Mouse (Mus musculus) thymus, adult 2 months (tissue): ENCODE data around the gene Fes. TPM values are rescaled to one million over a fixed set of nuclear protein-coding genes. Genes with fewer than 3 reads are reported as not detected.

Source experiments
- DNase-seq: peaks from one replicate; pipeline ENCODE4 v3.0.0; 2021
- H3K27ac ChIP-seq: fragments of 200-500 bp; 2 replicates; pipeline ENCODE4 v1.5.1; 2012; ENCODE audit warnings: low read length, control low read depth; ENCODE audit not compliant: control insufficient read depth, insufficient read depth
- H3K27me3 ChIP-seq: fragments of 200-500 bp; 2 replicates; pipeline ENCODE4 v1.6.1; 2012; ENCODE audit warnings: mild to moderate bottlenecking, low read length, moderate library complexity, mixed read lengths; ENCODE audit not compliant: control insufficient read depth, insufficient read depth
- H3K36me3 ChIP-seq: fragments of 200-500 bp; 2 replicates; pipeline ENCODE4 v1.6.1; 2012; ENCODE audit warnings: mild to moderate bottlenecking, low read length, moderate library complexity; ENCODE audit not compliant: control insufficient read depth, insufficient read depth
- H3K4me1 ChIP-seq: fragments of 200-500 bp; replicated peaks from 2 replicates; pipeline ENCODE4 v1.6.1; 2012; ENCODE audit warnings: low read length; ENCODE audit not compliant: control insufficient read depth, insufficient read depth
- H3K4me3 ChIP-seq: fragments of 200-500 bp; 2 replicates; pipeline ENCODE4 v1.5.1; 2012; ENCODE audit warnings: mild to moderate bottlenecking, low read length, control low read depth, moderate library complexity; ENCODE audit not compliant: control insufficient read depth, insufficient read depth
- CTCF ChIP-seq: fragments of 200-500 bp; IDR thresholded peaks from 2 replicates; pipeline ENCODE4 v1.5.1; 2012; ENCODE audit warnings: mild to moderate bottlenecking, control low read depth, low read length, moderate library complexity, borderline replicate concordance; ENCODE audit not compliant: control insufficient read depth, poor library complexity, insufficient read depth; ENCODE audit errors: extremely low read depth
- POLR2A ChIP-seq: fragments of 200-500 bp; IDR thresholded peaks from 2 replicates; pipeline ENCODE4 v1.6.1; 2012; ENCODE audit warnings: mild to moderate bottlenecking, low read length, control low read depth, moderate library complexity; ENCODE audit not compliant: control insufficient read depth, poor library complexity, insufficient read depth; ENCODE audit errors: extremely low read depth
- WGBS: fragments of 180-500 bp; shearing (Covaris S2); methylation state at CpG from one replicate; pipeline ENCODE4 v1.1.7; 2018; 5-methylcytosine and 5-hydroxymethylcytosine counted together
- polyA plus RNA-seq: library from polyadenylated mRNA; depleted of rRNA; stranded (reverse); fragments of >200 nt; gene quantifications from 2 replicates; pipeline ENCODE4 v1.2.3, GENCODE M21; 2012

Gene Fes
- polyA plus RNA-seq, 1 experiment: 27.3 TPM

- Histone ChIP-seq H3K27me3 (no peaks in the 10 kb centered on the region), H3K36me3 (no peaks in the 10 kb centered on the region), H3K27ac (no peak overlapping the region), H3K4me3 (no peak overlapping the region), H3K4me1 (peaks cover 15% of the 10 kb centered on the region)
- no peak for TF ChIP-seq CTCF
- no peak for TF ChIP-seq POLR2A
- WGBS: 71% methylated on average over 3 of the region's 3 CpGs
- DNase-seq: no peak
These were observed 18.4 kb upstream of the Fes start for GRCm38 (mm10) chr7:80406186-80406585.

- DNase-seq: no peak
- H3K27ac ChIP-seq: no peak within 1 kb of the TSS
- peaks cover 24% of the 10 kb centered on the region for H3K4me1 ChIP-seq
- H3K27me3 ChIP-seq: no peaks in the 10 kb centered on the region
- H3K4me3 ChIP-seq: no peak within 1 kb of the TSS
- no peaks in the 10 kb centered on the region for H3K36me3 ChIP-seq
- WGBS: 89% methylated on average over 9 of the region's 9 CpGs
- no peak for TF ChIP-seq CTCF
- TF ChIP-seq POLR2A: no peak
These were observed 17.5 kb upstream of the Fes start, which contains the start of gene Furin for GRCm38 (mm10) chr7:80405188-80405695. Gene Furin, minus strand, starts transcription at chr7:80405436.

GRCm38 (mm10) chr7:80404101-80404894 lies 16.6 kb upstream of the Fes start:
- DNase-seq: no peak
- Histone ChIP-seq H3K36me3 (no peaks in the 10 kb centered on the region), H3K4me1 (peaks cover 28% of the 10 kb centered on the region), H3K4me3 (no peak overlapping the region), H3K27ac (no peak overlapping the region), H3K27me3 (no peaks in the 10 kb centered on the region)
- 50% methylated on average over 7 of the region's 7 CpGs for WGBS
- TF ChIP-seq CTCF (no peak), POLR2A (no peak)

- DNase-seq: no peak
- H3K4me1 ChIP-seq: peaks cover 28% of the 10 kb centered on the region
These were observed 15.8 kb upstream of the Fes start for GRCm38 (mm10) chr7:80403551-80403950.

GRCm38 (mm10) chr7:80402651-80403321 lies 15.0 kb upstream of the Fes start:
- Histone ChIP-seq H3K36me3 (no peaks in the 10 kb centered on the region), H3K4me1 (peaks cover 28% of the 10 kb centered on the region), H3K4me3 (peak overlapping the region; percentile 76), H3K27me3 (no peaks in the 10 kb centered on the region), H3K27ac (no peak overlapping the region)
- DNase-seq: peak; percentile 61
- TF ChIP-seq POLR2A (0 out of 2 replicates have a peak, but pooled peaks have one; percentile 40), CTCF (no peak)
- 17% methylated on average over 92 of the region's 92 CpGs for WGBS

More at GRCm38 (mm10) chr7:80403551-80403950, 15.8 kb upstream of the Fes start:
- Histone ChIP-seq H3K27me3 (no peaks in the 10 kb centered on the region), H3K4me3 (no peak overlapping the region), H3K36me3 (no peaks in the 10 kb centered on the region), H3K27ac (no peak overlapping the region)
- whole genome bisulfite sequencing: 44% methylated on average over 9 of the region's 9 CpGs
- TF ChIP-seq CTCF (no peak), POLR2A (no peak)

GRCm38 (mm10) chr7:80401860-80402641 lies 14.3 kb upstream of the Fes start:
- H3K36me3 ChIP-seq: peaks cover under 1% of the 10 kb centered on the region
- TF ChIP-seq CTCF (0 out of 2 replicates have a peak, but pooled peaks have one; percentile 27), POLR2A (no peak)
- peak overlapping the region; percentile 76 for H3K4me3 ChIP-seq
- H3K4me1 ChIP-seq: peaks cover 28% of the 10 kb centered on the region
- no peaks in the 10 kb centered on the region for H3K27me3 ChIP-seq
- H3K27ac ChIP-seq: no peak overlapping the region
- 3% methylated on average over 83 of the region's 102 CpGs for WGBS
- peak; percentile 47 for DNase-seq
